Mouse (Mus musculus) forebrain, embryonic 16.5 days (tissue): ENCODE data around the gene Zc3h6. TPM values are rescaled to one million over a fixed set of nuclear protein-coding genes. Genes with fewer than 3 reads are reported as not detected.

ENCODE experiments used
- ATAC-seq: fragments of 200-750 bp; cut with Nextera tagmentation; 2 replicates; pipeline ENCODE4 v1.8.0; 2017; ENCODE audit warnings: mild to moderate bottlenecking, moderate library complexity
- H3K27ac ChIP-seq: fragments of 300-500 bp; sonication (generic); 2 replicates; pipeline ENCODE4 v1.5.1; 2014; ENCODE audit warnings: low read length, control low read depth
- H3K27me3 ChIP-seq: fragments of 300-500 bp; sonication (generic); replicated peaks from 2 replicates; pipeline ENCODE4 v1.6.1; 2014; ENCODE audit warnings: low read length; ENCODE audit not compliant: control insufficient read depth, insufficient read depth
- H3K36me3 ChIP-seq: fragments of 300-500 bp; sonication (generic); 2 replicates; pipeline ENCODE4 v1.6.1; 2014; ENCODE audit not compliant: control insufficient read depth, insufficient read depth
- H3K4me1 ChIP-seq: fragments of 300-500 bp; sonication (generic); replicated peaks from 2 replicates; pipeline ENCODE4 v1.6.1; 2014; ENCODE audit warnings: low read length; ENCODE audit not compliant: control insufficient read depth, insufficient read depth
- H3K4me2 ChIP-seq: fragments of 300-500 bp; sonication (generic); 2 replicates; pipeline ENCODE4 v1.6.1; 2014; ENCODE audit warnings: mild to moderate bottlenecking, low read length, control low read depth
- H3K4me3 ChIP-seq: fragments of 300-500 bp; sonication (generic); replicated peaks from 2 replicates; pipeline ENCODE4 v1.5.1; 2014; ENCODE audit warnings: mild to moderate bottlenecking, low read length, control low read depth
- H3K9ac ChIP-seq: fragments of 300-500 bp; sonication (generic); replicated peaks from 2 replicates; pipeline ENCODE4 v1.6.1; 2014; ENCODE audit warnings: low read depth, low read length, control low read depth
- H3K9me3 ChIP-seq: fragments of 300-500 bp; sonication (generic); 2 replicates; pipeline ENCODE4 v1.6.1; 2016; ENCODE audit warnings: low read length; ENCODE audit not compliant: control insufficient read depth
- WGBS: fragments of 180-500 bp; shearing (Covaris S2); extraction: QIAGEN DNeasy Blood & Tissue Kit; methylation state at CpG from one replicate; pipeline ENCODE4 v1.1.7; 2014; 5-methylcytosine and 5-hydroxymethylcytosine counted together
- polyA plus RNA-seq: library from polyadenylated mRNA; unstranded; fragments of >200 nt; fragmentation: Nextera tagmentation; extraction: Ambion mirVana; gene quantifications from 2 replicates; pipeline ENCODE4 v1.2.1, GENCODE M21; 2015

Gene Zc3h6
- polyA plus RNA-seq: 4.6 and 5.0 TPM in 2 replicates

- peak within 1 kb of the TSS; percentile 62 for H3K4me2 ChIP-seq
- H3K27ac ChIP-seq: peak within 1 kb of the TSS; percentile 100
- H3K4me1 ChIP-seq: peaks cover 6% of the 10 kb centered on the region
- ATAC-seq: peak; percentile 98
- WGBS: under 1% methylated on average over 65 of the region's 65 CpGs
- no peaks in the 10 kb centered on the region for H3K36me3 ChIP-seq
- H3K4me3 ChIP-seq: peak within 1 kb of the TSS; percentile 96
- H3K27me3 ChIP-seq: no peaks in the 10 kb centered on the region
- H3K9me3 ChIP-seq: no peaks in the 10 kb centered on the region
- H3K9ac ChIP-seq: peak within 1 kb of the TSS; percentile 100
Measured at GRCm38 (mm10) chr2:128966641-128967580, at the start of gene Zc3h6. Gene Zc3h6 (plus strand): TSS chr2:128967402.

GRCm38 (mm10) chr2:128924799-128925198, 42.4 kb upstream of the Zc3h6 start:
- Histone ChIP-seq H3K27ac (no peak overlapping the region), H3K27me3 (no peaks in the 10 kb centered on the region), H3K36me3 (0 out of 2 replicates have a peak, but pooled peaks cover 8% of the 10 kb centered on the region), H3K4me2 (no peak overlapping the region), H3K9me3 (no peaks in the 10 kb centered on the region), H3K9ac (no peak overlapping the region), H3K4me1 (no peaks in the 10 kb centered on the region), H3K4me3 (no peak overlapping the region)
- WGBS: 96% methylated on average over 4 of the region's 4 CpGs
- no peak for ATAC-seq

GRCm38 (mm10) chr2:128928446-128928845, 38.8 kb upstream of the Zc3h6 start:
- H3K36me3 ChIP-seq: peaks cover 12% of the 10 kb centered on the region; the same call in 1 of the 2 replicates

GRCm38 (mm10) chr2:128930704-128931103, 36.5 kb upstream of the Zc3h6 start:
- no peak overlapping the region for H3K4me3 ChIP-seq
- no peak for ATAC-seq
- peaks cover 15% of the 10 kb centered on the region for H3K36me3 ChIP-seq
- no peaks in the 10 kb centered on the region for H3K9me3 ChIP-seq
- H3K9ac ChIP-seq: no peak overlapping the region
- H3K27ac ChIP-seq: no peak overlapping the region
- H3K4me2 ChIP-seq: no peak overlapping the region
- no peaks in the 10 kb centered on the region for H3K27me3 ChIP-seq
- H3K4me1 ChIP-seq: no peaks in the 10 kb centered on the region

More at GRCm38 (mm10) chr2:128928446-128928845, 38.8 kb upstream of the Zc3h6 start:
- Histone ChIP-seq H3K4me1 (no peaks in the 10 kb centered on the region), H3K9me3 (no peaks in the 10 kb centered on the region), H3K27ac (no peak overlapping the region), H3K9ac (no peak overlapping the region), H3K4me2 (no peak overlapping the region), H3K27me3 (no peaks in the 10 kb centered on the region), H3K4me3 (no peak overlapping the region)
- no peak for ATAC-seq
- whole genome bisulfite sequencing: 75% methylated on average over 3 of the region's 3 CpGs

- peaks cover 5% of the 10 kb centered on the region; the same call in 1 of the 2 replicates for H3K36me3 ChIP-seq
- WGBS: 91% methylated on average over 3 of the region's 3 CpGs
- ATAC-seq: no peak
Measured at GRCm38 (mm10) chr2:128936256-128936655, 30.9 kb upstream of the Zc3h6 start.

GRCm38 (mm10) chr2:128943538-128944528, 23.4 kb upstream of the Zc3h6 start, which contains the start of gene Zc3h8:
Gene Zc3h8 (minus strand): TSS chr2:128944077.
- peak; percentile 94 for ATAC-seq
- WGBS: 2% methylated on average over 65 of the region's 65 CpGs
- H3K27ac ChIP-seq: peak within 1 kb of the TSS; percentile 74

More at GRCm38 (mm10) chr2:128936256-128936655, 30.9 kb upstream of the Zc3h6 start:
- Histone ChIP-seq H3K27ac (no peak overlapping the region), H3K4me3 (no peak overlapping the region), H3K27me3 (no peaks in the 10 kb centered on the region), H3K9ac (no peak overlapping the region), H3K4me2 (no peak overlapping the region), H3K9me3 (no peaks in the 10 kb centered on the region), H3K4me1 (no peaks in the 10 kb centered on the region)

GRCm38 (mm10) chr2:128947962-128948588, 19.1 kb upstream of the Zc3h6 start:
- H3K36me3 ChIP-seq: no peaks in the 10 kb centered on the region
- no peak overlapping the region for H3K4me2 ChIP-seq
- H3K9me3 ChIP-seq: no peaks in the 10 kb centered on the region
- H3K4me1 ChIP-seq: peaks cover under 1% of the 10 kb centered on the region
- WGBS: 34% methylated on average over 6 of the region's 6 CpGs
- no peaks in the 10 kb centered on the region for H3K27me3 ChIP-seq
- ATAC-seq: no peak
- no peak overlapping the region for H3K4me3 ChIP-seq
- H3K9ac ChIP-seq: no peak overlapping the region
- H3K27ac ChIP-seq: no peak overlapping the region

More at GRCm38 (mm10) chr2:128943538-128944528, 23.4 kb upstream of the Zc3h6 start, which contains the start of gene Zc3h8:
- Histone ChIP-seq H3K9me3 (no peaks in the 10 kb centered on the region), H3K4me1 (peaks cover 4% of the 10 kb centered on the region), H3K4me3 (peak within 1 kb of the TSS; percentile 84), H3K4me2 (peak within 1 kb of the TSS; percentile 76), H3K9ac (peak within 1 kb of the TSS; percentile 80), H3K36me3 (no peaks in the 10 kb centered on the region), H3K27me3 (no peaks in the 10 kb centered on the region)

- no peak for ATAC-seq
Measured at GRCm38 (mm10) chr2:128954186-128954585, 13.0 kb upstream of the Zc3h6 start.

More at GRCm38 (mm10) chr2:128954186-128954585, 13.0 kb upstream of the Zc3h6 start:
- Histone ChIP-seq H3K4me1 (no peaks in the 10 kb centered on the region), H3K4me2 (no peak overlapping the region), H3K27me3 (no peaks in the 10 kb centered on the region), H3K9ac (no peak overlapping the region), H3K36me3 (no peaks in the 10 kb centered on the region), H3K4me3 (no peak overlapping the region), H3K27ac (no peak overlapping the region), H3K9me3 (no peaks in the 10 kb centered on the region)
